Mouse (Mus musculus) testis, adult 2 months (tissue): Measurements from ENCODE around the gene Klf4.

ENCODE experiments used
- CTCF ChIP-seq: fragments of 200-500 bp; IDR thresholded peaks from 2 replicates; pipeline ENCODE4 v1.5.1; 2012; ENCODE audit warnings: low read depth, mild to moderate bottlenecking, inconsistent platforms, low read length, moderate library complexity; ENCODE audit not compliant: control insufficient read depth, insufficient read depth, insufficient replicate concordance
- POLR2A ChIP-seq: fragments of 200-500 bp; IDR thresholded peaks from 2 replicates; pipeline ENCODE4 v1.6.1; 2012; ENCODE audit warnings: low read depth, mild to moderate bottlenecking, inconsistent platforms, low read length, moderate library complexity; ENCODE audit not compliant: control insufficient read depth

DNA sequence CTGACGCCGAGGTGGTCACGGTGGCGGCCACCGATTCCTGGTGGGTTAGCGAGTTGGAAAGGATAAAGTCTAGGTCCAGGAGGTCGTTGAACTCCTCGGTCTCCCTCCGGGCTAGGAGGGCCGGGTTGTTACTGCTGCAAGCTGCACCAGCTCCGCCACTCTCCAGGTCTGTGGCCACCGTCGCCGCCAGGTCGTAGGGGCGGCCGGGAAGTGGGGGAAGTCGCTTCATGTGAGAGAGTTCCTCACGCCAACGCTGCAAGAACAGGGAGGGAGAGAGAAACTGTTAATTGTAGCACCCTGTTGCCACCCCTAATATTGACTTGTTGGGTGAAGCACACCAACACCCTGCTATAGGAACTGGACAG, 1.6 kb downstream of the Klf4 start:
- TF ChIP-seq POLR2A (peak; percentile 12; the same call in 1 of the 2 replicates), CTCF (no peak)
